Mouse (Mus musculus): Measurements from ENCODE around the gene H60c. TPM values are rescaled to one million over a fixed set of nuclear protein-coding genes. Genes with fewer than 3 reads are reported as not detected.

H60c gene
- not detected in 2 replicates for polyA plus RNA-seq (2011; ENCODE audit: insufficient read length, low read depth, missing spikeins)

GRCm38 (mm10) chr10:3267671-3268070 lies at the start of gene H60c:
H60c (minus strand) TSS chr10:3267771.
- H3K4me3 ChIP-seq (ENCODE audit: insufficient read depth, low read length), result no peak within 1 kb of the TSS
- H3K4me1 ChIP-seq (ENCODE audit: control insufficient read depth, insufficient read depth, low read length), result no peaks in the 10 kb centered on the region
- no peak within 1 kb of the TSS for H3K27ac ChIP-seq (ENCODE audit: insufficient read depth, low read length)
- TF ChIP-seq POLR2A (IDR thresholded peaks at IDR 0.05; ENCODE audit: low read depth, low read length), result no peak

GRCm38 (mm10) chr10:3308821-3309206 lies 41.2 kb upstream of the H60c start:
- TF ChIP-seq POLR2A (IDR thresholded peaks at IDR 0.05; ENCODE audit: low read depth, low read length) (no peak), CTCF (IDR thresholded peaks at IDR 0.05; ENCODE audit: borderline replicate concordance, insufficient read depth, low read length) (no peak)
- H3K4me1 ChIP-seq (ENCODE audit: control insufficient read depth, insufficient read depth, low read length), result no peaks in the 10 kb centered on the region
- no peak overlapping the region for H3K27ac ChIP-seq (ENCODE audit: insufficient read depth, low read length)
- no peak overlapping the region for H3K4me3 ChIP-seq (ENCODE audit: insufficient read depth, low read length)

GRCm38 (mm10) chr10:3308180-3308820 lies 40.7 kb upstream of the H60c start:
- Histone ChIP-seq H3K4me3 (ENCODE audit: insufficient read depth, low read length) (no peak overlapping the region), H3K27ac (ENCODE audit: insufficient read depth, low read length) (no peak overlapping the region), H3K4me1 (ENCODE audit: control insufficient read depth, insufficient read depth, low read length) (no peaks in the 10 kb centered on the region)
- TF ChIP-seq POLR2A (IDR thresholded peaks at IDR 0.05; ENCODE audit: low read depth, low read length), result no peak
- TF ChIP-seq CTCF (IDR thresholded peaks at IDR 0.05; ENCODE audit: borderline replicate concordance, insufficient read depth, low read length), result no peak

- Histone ChIP-seq H3K4me1 (ENCODE audit: control insufficient read depth, insufficient read depth, low read length) (no peaks in the 10 kb centered on the region), H3K4me3 (ENCODE audit: insufficient read depth, low read length) (no peak overlapping the region), H3K27ac (ENCODE audit: insufficient read depth, low read length) (no peak overlapping the region)
- no peak for TF ChIP-seq CTCF (IDR thresholded peaks at IDR 0.05; ENCODE audit: borderline replicate concordance, insufficient read depth, low read length)
- TF ChIP-seq POLR2A (IDR thresholded peaks at IDR 0.05; ENCODE audit: low read depth, low read length), result no peak
Observed at GRCm38 (mm10) chr10:3307752-3308151, 40.2 kb upstream of the H60c start.

- no peak for TF ChIP-seq POLR2A (IDR thresholded peaks at IDR 0.05; ENCODE audit: low read depth, low read length)
- no peak for TF ChIP-seq CTCF (IDR thresholded peaks at IDR 0.05; ENCODE audit: borderline replicate concordance, insufficient read depth, low read length)
- H3K27ac ChIP-seq (ENCODE audit: insufficient read depth, low read length), result no peak overlapping the region
- no peaks in the 10 kb centered on the region for H3K4me1 ChIP-seq (ENCODE audit: control insufficient read depth, insufficient read depth, low read length)
- no peak overlapping the region for H3K4me3 ChIP-seq (ENCODE audit: insufficient read depth, low read length)
Observed at GRCm38 (mm10) chr10:3293969-3294368, 26.4 kb upstream of the H60c start.

GRCm38 (mm10) chr10:3281047-3281446 lies 13.5 kb upstream of the H60c start:
- H3K4me3 ChIP-seq (ENCODE audit: insufficient read depth, low read length), result no peak overlapping the region
- TF ChIP-seq POLR2A (IDR thresholded peaks at IDR 0.05; ENCODE audit: low read depth, low read length) (no peak), CTCF (IDR thresholded peaks at IDR 0.05; ENCODE audit: borderline replicate concordance, insufficient read depth, low read length) (no peak)
- no peaks in the 10 kb centered on the region for H3K4me1 ChIP-seq (ENCODE audit: control insufficient read depth, insufficient read depth, low read length)
- no peak overlapping the region for H3K27ac ChIP-seq (ENCODE audit: insufficient read depth, low read length)

- Histone ChIP-seq H3K4me1 (ENCODE audit: control insufficient read depth, insufficient read depth, low read length) (no peaks in the 10 kb centered on the region), H3K27ac (ENCODE audit: insufficient read depth, low read length) (no peak overlapping the region), H3K4me3 (ENCODE audit: insufficient read depth, low read length) (no peak overlapping the region)
- no peak for TF ChIP-seq POLR2A (IDR thresholded peaks at IDR 0.05; ENCODE audit: low read depth, low read length)
- TF ChIP-seq CTCF (IDR thresholded peaks at IDR 0.05; ENCODE audit: borderline replicate concordance, insufficient read depth, low read length), result no peak
Observed at GRCm38 (mm10) chr10:3274065-3274464, 6.5 kb upstream of the H60c start.

- Histone ChIP-seq H3K4me3 (ENCODE audit: insufficient read depth, low read length) (no peak overlapping the region), H3K4me1 (ENCODE audit: control insufficient read depth, insufficient read depth, low read length) (no peaks in the 10 kb centered on the region), H3K27ac (ENCODE audit: insufficient read depth, low read length) (no peak overlapping the region)
- TF ChIP-seq CTCF (IDR thresholded peaks at IDR 0.05; ENCODE audit: borderline replicate concordance, insufficient read depth, low read length), result no peak
- TF ChIP-seq POLR2A (IDR thresholded peaks at IDR 0.05; ENCODE audit: low read depth, low read length), result no peak
Observed at GRCm38 (mm10) chr10:3271036-3271435, 3.5 kb upstream of the H60c start.

- no peak overlapping the region for H3K4me3 ChIP-seq (ENCODE audit: insufficient read depth, low read length)
- TF ChIP-seq POLR2A (IDR thresholded peaks at IDR 0.05; ENCODE audit: low read depth, low read length) (no peak), CTCF (IDR thresholded peaks at IDR 0.05; ENCODE audit: borderline replicate concordance, insufficient read depth, low read length) (no peak)
Observed at GRCm38 (mm10) chr10:3266729-3267128, 842 bp downstream of the H60c start.

GRCm38 (mm10) chr10:3262784-3263183 lies 4.8 kb downstream of the H60c start:
- no peak overlapping the region for H3K4me3 ChIP-seq (ENCODE audit: insufficient read depth, low read length)
- no peak for TF ChIP-seq CTCF (IDR thresholded peaks at IDR 0.05; ENCODE audit: borderline replicate concordance, insufficient read depth, low read length)
- H3K27ac ChIP-seq (ENCODE audit: insufficient read depth, low read length), result no peak overlapping the region
- no peaks in the 10 kb centered on the region for H3K4me1 ChIP-seq (ENCODE audit: control insufficient read depth, insufficient read depth, low read length)

More at GRCm38 (mm10) chr10:3266729-3267128, 842 bp downstream of the H60c start:
- H3K4me1 ChIP-seq (ENCODE audit: control insufficient read depth, insufficient read depth, low read length), result no peaks in the 10 kb centered on the region
- no peak overlapping the region for H3K27ac ChIP-seq (ENCODE audit: insufficient read depth, low read length)

Measured in embryonic fibroblast, embryonic 13.5 days (primary cell).